Mouse (Mus musculus) lung, postnatal 4 days (tissue): ENCODE results near the gene Heatr4.
"Not testable (repeated sequence)": the region's sequence is repeated elsewhere in the genome, so short reads cannot be mapped to it uniquely, and the experiment has no call there.

Experiments
- DNase-seq, 2 experiments: peaks; one replicate each; pipeline ENCODE4 v3.0.0; 2021

The Heatr4 gene

DNA sequence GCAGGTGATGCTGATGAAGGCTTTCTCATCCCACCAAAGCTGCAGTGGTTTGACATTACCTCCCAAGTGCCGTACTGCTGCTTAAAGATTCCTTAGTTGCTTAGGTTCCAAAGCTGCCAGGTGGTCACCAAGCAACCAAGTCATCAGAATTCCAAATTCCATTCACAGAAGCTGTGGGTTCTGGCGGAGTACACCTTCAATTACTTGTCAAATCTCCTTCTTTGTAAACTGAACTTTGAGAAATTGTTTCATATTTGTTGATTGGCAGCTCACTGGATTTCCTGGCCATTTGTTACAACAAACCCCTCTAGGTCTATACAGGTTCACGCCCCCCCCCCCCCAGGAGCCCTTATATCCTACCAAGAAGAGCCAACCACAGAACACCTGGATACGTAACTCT, at the start of gene Heatr4:
TSS of gene Heatr4 (minus strand) at position 101 of the 400 bp plus-strand sequence.
- no peak for DNase-seq

DNA sequence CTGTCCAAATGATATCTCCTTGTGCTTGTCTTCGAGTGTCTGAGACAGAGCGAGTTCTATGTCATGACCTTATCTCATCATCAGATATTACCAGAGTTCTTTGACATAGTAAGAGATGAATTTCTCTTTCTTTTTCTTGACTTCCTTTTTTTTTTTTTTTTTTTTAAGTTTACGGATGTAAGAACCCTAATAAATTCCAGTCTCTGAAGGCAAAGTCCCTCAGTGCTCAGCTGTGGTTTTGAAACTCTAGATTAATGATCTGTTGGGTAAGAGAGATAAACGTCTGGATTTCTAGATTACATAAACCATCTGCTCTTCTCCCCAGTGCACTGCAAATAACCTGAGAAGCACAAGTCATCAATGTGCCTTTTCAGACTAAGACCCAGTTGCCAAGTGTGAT, 49.5 kb upstream of the Heatr4 start:
- no peak for DNase-seq

DNA sequence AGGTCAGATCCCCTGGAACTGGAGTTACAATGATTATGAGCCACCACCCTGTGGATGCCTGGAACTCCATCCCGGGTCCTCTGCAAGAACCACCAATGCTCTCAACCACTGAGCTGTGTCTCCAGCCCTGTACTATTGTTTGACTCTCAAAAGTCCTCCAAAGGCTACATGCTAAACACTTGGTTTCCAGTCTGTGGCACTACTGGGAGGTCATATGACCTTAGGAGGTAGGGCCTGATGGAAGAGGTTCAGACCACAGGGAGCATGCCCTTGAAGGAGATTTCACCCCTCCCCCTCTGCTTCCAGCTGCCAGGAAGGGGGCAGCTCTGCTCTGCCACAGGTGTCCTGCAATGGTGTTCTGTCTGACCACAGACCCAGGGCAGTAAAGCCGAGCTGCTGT, 48.6 kb upstream of the Heatr4 start:
- not testable (repeated sequence) for DNase-seq

DNA sequence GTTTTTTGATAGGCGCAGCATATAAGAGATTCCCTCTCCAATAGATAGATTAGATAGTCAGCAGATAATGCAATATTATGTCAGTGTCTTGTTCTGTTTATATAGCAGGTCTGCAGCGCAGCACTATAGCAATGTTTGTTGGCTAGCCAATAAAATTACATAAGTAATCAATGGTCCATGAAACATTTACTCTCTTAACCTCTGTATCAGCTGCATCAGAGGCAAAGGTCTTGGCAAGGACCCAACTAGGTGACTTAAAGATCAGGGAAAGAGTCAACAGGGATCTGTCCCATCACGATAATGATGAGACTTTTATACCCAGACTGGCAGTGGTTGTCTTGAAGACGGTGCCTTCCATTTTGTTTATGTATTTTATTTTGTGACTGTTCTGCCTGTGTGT, 48.2 kb upstream of the Heatr4 start:
- DNase-seq, result no peak

DNA sequence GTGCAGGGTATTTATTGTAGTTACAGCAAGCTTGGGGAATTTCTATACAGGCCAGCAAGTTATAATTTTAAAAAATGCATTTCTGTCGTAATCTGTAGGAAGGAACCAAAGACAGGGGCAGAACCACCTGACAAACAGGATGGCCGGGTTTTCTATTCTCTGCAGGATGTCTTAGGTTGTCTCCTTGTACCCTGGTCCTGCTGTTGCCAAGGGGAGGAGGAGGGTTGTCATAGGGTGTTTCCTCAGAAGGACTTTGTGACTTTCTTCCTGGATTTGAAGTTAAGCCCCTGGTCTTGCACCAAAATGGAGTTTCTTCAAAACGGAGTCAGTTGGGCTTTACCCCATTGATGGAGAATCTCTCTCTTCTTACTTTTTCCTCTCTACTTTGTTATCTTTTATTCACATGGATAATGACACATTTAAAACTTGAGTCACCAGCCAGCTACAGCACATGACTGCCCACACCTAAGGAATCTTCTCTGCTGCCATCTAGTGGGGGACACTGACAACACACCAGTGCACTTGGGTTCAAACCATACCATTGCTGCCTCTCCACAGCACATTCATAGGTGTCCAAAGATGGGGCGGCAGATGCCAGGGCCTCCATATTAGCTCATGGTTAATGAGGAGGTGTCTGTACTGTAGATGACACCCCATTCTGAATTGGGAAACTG, 46.1 kb upstream of the Heatr4 start:
- DNase-seq, result peak; percentile 57 to 83

DNA sequence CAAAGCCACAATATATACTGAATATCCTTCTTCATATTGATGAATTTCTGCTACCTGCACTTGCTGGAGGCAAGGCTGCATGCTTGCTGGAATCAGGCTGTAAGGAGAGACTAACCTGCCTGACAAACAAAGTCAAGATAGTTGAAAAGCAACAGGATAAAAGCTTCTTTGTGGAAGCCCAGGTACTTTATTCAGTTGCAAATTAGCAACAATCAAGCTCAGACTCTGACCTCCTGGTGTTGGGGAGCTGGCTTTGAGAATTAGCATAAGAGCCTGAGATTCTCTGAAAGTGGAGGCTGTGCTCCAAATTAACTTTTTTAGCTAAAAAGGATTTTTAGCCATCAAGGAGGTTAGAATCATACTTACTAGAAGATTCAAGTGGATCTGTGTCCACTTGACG, 44.4 kb upstream of the Heatr4 start:
- DNase-seq, result not testable (repeated sequence)

DNA sequence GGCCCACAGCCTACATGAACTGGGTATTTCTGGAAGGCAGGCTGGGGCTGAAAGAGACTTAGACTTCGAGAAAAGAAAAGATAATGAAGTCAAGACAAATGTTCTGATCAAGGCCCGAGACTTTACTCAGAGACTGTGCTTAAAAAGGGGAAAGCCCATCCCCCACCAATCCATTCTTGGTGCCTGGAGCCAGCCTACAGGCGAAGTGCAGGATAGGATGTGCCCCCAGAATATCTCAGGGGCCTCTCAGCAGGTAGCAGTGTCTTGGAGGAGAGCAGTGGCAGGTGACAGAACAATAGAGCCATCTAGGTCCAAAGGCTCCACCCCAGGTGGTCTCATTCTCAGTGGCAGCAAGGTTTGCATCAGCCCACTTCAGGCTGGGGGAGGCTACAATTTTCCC, 43.7 kb upstream of the Heatr4 start:
- not testable (repeated sequence) for DNase-seq

DNA sequence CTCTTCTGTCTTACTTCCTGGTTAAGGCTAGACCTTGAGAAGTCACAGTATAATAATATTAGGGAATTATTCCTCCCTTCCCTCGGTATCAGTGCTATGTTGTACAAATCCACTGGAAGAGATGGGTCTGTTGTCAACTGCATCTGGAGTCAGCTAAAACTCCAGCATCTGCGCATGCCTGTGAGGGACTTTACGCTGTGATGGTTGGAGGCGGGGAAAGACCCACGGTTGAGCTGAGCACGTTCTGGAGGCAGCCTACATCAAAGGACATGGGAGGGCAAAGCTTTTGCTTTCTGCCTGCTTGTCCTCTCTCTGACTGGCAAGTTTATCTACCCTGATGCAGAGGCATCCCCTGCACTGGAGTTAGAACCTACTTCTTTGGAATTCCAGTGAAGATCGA, 41.2 kb upstream of the Heatr4 start:
- DNase-seq, result no peak

DNA sequence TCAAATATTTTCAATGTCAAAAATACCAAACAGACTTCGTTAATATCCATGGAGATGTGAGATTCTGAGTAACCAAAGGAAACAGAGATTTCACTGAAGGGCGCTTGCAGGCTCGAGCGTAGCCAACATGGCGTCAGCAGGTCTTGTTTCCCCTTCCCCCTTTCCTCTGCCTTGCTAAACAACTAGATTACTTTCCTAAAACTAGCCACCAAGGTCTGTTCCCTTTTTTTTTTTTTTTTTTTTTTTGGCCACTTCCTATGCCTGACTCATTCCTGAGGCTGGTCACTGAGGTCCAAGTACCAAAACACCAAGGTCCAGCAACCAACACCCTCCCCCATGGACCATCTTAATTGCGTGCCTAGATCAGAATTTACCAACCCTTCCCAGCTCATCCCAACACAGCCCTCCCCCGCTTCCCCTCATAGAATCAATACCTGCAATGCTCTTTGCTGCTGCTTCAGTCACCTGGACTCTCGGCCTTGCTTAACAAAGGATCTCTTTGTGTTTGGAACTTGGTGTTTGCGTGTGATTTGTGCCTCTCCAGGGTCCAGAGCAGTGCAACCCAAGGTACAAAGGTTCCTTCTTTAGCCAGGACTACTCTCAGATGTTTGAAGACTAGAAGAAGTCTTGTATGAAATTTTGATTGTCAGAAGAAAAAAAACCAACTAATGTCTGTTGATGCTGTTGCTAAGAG, 38.5 kb upstream of the Heatr4 start:
- no peak for DNase-seq

DNA sequence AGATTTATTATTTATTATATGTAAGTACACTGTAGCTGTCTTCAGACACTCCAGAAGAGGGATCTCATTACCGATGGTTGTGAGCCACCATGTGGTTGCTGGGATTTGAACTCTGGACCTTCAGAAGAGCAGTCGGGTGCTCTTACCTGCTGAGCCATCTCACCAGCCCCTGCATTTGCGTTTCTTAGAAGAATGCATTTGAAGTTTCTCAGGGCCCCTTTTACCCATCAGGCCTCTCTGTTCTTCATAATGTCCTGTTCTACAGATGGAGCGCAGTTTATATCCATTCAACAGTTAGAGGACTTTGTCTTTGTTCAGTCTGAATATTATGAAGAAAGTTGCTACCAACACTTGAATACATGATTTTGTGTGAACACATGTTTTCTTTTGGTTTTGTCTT, 37.6 kb upstream of the Heatr4 start:
- DNase-seq, result not testable (repeated sequence)

DNA sequence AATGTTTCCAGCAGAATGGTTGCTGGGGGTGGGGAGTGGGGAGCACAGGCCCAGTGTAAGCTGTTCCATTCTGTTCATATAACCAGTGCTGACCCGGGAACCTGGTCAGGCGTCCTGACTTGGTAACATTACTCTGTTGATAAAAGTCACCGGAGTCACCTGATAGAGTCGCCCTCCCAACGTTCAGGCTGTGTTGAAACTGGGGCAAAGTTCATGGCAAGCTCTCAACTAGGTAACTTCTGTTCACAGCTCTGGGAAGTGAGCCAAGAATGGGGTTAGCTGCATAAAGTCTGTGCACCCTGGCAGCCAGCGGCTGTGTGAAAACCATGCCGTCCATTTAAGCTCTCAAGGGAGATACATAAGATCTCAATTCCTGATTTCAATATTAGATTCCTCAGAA, 35.9 kb upstream of the Heatr4 start:
- DNase-seq, result peak; percentile 73 to 79

DNA sequence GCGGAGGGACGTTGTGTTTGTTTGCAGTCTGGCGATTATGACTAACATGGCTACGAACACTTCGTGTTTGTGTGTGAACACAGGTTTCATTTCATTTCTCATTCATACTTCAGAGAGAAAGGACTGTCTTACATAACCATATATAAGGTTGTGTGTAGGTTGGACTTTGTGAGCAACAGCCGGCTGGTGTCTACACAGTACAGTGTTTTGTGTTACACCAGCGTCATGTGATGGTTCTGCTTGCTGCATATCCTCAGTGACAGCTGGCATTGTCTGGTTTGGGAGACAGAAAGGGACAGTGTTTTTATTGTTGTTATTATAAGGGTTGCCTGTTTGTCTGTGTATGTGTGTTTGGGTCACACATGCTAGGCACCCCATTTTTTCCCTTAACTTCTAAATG, 29.0 kb upstream of the Heatr4 start:
- no peak for DNase-seq

DNA sequence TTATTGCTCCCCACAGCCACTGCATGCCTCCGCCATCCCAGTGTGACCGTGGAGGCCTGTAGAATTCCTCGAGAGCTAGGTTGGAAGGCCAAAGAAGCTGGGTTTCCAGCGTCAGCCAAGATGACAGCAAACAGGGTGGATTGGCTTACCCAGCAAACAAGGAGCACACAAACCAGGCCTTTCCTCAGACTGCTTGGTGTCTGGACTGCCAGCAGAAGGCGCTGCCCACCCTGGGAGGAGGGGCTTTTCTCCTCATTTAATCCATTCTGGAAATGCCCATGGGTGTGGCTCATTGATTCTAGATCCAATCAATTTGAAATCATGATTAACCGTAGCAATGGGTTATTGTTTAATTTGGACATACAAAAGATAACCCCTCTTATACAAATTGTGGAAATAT, 28.5 kb upstream of the Heatr4 start:
- DNase-seq, result peak in 1 of 2 experiments; percentile 23

DNA sequence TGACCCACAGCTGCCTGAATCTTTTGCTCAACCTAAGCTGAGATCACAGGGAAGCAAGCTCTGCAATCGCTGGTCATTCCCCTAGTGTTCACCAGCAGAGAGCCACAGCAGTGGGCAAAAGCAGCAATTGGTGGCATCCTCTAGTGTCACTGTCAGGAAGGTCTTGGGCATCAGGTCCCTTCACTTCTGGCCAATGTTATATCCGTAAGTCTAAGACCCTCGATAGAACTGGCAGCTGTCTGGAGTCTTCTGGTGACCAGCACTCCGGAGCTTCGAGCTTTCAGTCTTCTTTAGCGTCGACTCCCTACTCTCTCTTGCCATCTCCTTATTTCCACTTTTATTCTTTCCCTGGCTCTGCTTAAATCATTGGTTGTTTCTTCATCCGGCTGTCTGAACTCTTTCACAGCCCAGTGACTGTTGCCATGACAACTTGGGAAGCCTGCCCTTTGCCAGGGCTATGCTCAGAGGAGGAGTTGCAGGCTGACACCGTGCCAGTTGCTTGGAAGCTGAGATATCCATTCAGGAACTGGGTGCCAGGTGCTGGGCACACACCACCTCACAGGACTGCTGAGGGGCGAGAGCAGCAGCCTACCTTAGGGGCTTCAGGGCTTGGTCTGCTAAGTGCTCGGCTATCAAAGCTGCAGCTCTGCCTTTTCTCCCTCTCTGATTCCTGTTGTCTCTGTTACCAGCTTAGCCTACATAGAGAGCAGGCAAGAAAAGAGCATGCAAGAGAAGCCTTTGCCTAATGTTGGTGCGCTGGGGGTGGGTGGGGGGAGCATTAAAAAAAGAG, 26.8 kb upstream of the Heatr4 start:
- peak; percentile 77 to 86 for DNase-seq

DNA sequence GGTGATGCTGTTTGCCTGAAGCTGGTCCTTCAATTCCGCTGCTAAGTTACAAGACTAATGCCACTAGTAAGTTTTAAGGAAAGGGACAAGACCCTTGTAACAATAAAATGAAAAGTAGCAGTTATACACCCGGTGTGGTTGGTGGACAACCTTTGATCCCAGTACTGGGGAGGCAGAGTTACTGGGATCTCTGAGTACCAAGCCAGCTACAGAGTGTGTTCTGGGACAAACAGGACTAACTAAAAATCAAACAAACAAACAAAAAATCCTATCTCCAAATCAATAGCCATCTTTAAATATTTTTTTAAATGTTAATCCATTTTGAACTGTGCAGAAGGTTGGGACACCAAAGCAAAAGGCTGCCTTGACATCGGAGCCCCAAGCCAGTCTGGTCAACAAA, 25.5 kb upstream of the Heatr4 start:
- no peak for DNase-seq

DNA sequence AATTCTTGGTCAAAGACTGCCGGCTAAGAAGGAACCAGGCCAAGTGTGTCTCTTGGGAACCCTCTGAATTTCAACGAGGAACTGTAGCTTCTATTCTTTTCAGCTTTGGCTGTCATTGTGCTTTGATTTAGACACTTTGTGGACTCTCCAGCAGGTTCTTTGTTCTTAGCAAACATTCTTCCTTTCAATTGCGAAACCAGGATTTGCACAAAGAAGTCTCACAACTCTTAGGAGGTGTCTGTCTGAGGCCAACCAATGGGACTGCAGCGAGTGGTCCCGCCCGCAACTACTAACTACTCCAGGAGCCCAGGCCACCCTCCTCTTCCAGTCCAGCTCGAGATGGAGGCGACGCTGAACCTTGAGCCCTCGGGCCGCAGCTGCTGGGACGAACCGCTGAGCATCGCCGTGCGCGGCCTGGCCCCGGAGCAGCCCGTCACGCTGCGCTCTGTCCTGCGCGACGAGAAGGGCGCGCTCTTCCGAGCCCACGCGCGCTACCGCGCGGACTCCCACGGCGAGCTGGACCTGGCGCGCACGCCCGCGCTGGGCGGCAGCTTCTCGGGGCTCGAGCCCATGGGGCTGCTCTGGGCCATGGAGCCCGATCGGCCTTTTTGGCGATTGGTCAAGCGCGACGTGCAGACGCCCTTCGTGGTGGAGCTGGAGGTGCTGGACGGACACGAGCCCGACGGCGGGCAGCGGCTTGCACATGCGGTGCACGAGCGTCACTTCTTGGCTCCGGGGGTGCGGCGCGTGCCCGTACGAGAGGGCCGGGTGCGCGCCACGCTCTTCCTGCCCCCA, 24.7 kb upstream of the Heatr4 start, which contains the start of gene Acot1:
TSS of gene Acot1 (plus strand) at position 320 of the 795 bp plus-strand sequence.
- DNase-seq, result peak; percentile 78 to 91

DNA sequence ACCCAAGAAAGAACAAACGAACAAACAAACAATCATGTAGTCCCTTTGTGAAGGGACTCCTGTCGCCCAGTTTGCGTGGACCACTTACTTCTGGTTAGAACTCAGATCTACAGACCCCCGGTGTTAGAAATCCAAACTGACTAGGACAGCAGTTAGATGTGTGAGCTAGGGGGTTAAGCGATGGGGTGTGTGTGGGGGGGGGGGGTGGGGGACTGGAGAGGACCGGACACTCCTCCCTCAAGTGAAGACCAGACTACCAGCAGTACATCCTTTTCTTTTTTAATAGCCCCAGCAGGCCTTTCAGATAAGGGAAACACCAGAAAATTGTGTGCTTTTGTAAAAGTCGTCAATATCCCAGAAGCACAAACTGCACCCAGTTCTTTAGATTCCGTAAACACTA, 24.1 kb upstream of the Heatr4 start:
- DNase-seq, result no peak

DNA sequence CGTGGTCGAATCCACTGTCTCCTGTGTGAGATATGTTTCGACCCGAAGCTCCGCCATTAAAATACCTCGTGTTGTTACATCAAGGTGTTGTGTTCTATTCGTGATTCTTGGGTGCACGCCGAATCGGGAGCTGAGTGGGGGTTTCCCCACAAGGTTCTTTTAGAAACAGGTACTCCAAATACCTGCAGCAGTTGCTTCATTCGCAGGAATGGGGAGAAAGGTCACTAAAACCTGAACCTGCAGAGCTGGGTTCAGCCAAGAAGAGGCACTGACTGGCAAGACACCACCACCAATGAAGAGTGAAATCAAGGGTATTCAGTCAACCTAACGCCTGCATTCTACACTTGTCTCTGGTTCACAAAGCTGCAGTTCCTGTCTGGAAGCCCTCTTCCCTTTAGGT, 23.6 kb upstream of the Heatr4 start:
- DNase-seq, result peak; percentile 18 to 42

DNA sequence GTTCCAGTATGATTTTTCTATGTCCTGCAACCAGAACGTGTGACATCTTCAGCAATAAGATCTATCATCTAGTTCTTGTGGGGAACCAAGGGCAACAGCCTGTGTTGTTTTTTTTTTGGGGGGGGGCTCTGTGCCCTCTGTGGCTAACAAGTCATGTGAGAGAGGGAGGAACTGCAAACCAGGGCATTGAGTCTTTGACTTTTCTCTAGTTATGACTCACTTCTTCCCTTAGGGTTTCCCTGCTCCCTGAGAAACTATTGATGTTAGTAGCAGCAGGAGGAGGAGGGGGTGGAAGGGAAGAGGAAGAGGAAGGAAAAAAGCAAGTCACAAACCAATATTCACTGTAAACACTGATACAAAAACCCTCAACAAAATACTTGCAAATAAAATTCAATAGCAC, 19.2 kb upstream of the Heatr4 start:
- no peak for DNase-seq

DNA sequence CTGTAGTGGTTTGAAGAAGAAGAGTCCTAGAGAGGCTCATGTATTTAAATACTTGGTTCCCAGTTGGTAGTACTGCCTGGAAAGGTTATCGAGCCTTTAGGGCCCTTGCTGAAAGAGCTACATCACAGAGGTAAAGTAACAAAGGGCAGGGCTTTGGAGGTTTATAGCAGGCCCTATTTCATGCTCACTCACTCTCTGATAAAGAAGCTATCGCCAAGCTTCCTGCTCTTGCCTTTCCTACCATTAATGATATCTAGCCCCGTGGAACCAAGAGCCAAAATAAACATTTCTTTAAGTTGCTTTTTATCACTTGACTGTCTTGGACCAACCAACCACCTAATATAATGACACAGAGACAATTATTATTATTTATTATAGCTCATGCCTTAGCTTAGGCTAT, 15.8 kb upstream of the Heatr4 start:
- DNase-seq, result no peak

DNA sequence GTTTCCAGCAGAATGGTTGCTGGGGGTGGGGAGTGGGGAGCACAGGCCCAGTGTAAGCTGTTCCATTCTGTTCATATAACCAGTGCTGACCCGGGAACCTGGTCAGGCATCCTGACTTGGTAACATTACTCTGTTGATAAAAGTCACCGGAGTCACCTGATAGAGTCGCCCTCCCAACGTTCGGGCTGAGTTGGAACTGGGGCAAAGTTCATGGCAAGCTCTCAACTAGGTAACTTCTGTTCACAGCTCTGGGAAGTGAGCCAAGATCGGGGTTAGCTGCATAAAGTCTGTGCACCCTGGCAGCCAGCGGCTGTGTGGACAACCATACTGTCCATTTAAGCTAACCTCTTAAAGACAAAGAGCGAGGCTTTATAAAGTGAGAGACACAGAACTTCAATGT, 14.6 kb upstream of the Heatr4 start:
- DNase-seq, result peak; percentile 68 to 74

DNA sequence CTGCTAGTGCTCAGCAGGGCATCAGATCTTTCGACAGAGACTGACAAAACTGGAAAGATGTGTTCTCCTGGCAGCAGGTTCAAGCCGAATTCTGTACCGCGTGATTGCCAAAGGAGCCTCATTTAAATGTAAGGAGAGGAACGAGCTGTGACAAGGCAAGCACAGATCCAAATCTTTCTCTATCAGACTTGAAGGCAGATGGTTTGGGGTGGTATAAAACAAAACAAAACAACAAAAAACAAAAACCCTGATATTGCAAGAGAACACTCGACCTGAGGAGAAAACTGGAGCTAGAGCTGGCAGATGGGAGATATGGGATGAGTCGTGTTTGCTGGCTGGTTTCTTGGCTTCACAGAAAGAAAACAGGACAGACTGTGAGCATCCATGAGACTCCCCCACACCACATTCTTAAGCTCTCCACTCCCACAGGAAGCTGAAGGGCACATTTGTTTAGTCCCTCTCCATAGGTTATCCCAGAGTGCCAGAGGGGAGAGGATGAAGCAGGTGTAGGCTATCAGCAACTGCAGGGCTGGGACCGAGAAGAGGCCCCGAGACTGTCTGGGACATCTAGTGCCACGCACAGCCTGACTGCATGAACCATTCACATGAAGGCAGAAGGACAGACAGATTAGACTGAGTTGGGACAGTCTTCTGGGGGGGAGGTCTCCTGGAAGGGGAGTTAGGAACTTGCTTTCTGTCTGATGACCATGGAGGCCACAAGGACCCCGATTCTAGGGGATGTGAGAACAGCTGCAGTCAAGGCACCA, 13.9 kb upstream of the Heatr4 start:
- DNase-seq, result no peak
